Mouse (Mus musculus): ENCODE measurements at regions not wholly inside any gene's neighbourhood (a gene's known extent, or its start where the extent isn't known, plus 50 kb on each side); places are given as distances from the start of the nearest gene placed in this dataset.
"Not testable (repeated sequence)": the region's sequence is repeated elsewhere in the genome, so short reads cannot be mapped to it uniquely, and the experiment has no call there.

DNA sequence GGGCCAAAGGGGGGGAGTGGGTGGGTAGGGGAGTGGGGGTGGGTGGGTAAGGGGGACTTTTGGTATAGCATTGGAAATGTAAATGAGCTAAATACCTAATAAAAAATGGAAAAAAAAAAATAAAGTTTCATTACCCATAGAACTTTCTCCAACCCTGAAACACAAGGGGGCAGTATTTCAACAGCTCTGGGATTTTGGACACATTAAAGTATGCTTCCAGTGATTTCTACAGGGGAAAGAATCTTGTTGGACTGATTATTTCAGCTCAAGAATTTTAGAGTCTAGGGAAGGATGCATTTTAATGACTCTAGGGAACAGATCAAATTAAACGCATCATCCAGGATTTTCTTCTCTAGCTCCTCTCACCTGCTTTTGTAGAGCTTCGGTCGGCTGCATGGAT, 345.9 kb downstream of the Nrcam start:
- DNase-seq = not testable (repeated sequence)

DNA sequence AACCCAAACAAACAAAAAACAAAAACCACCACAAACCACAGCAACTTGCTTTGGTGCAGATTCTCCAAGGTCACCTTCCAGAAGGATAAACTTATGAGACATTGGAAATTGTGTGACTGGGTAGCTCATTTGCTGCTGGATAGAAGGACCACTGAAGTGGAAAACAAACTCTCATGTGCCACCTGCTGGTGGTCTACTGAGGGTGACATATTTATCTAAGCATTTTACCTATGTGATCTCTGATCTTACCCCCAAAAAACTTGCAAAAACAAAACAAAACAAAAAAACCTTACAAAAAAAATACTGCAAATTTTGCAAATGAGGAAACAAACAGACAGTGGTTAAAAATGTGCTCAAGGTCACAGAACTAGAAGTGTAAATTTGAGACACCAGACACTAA, 346.3 kb downstream of the Nrcam start:
- DNase-seq = peak; percentile 21

Data from kidney, postnatal 14 days (tissue).